Mouse (Mus musculus) liver, embryonic 14.5 days (tissue): ENCODE measurements around the gene Arxes2.

Experiments
- CTCF ChIP-seq: IDR thresholded peaks from 2 replicates; pipeline ENCODE4 v1.5.1; 2016; ENCODE audit warnings: antibody characterized with exemption, low read depth, control low read depth
- EP300 ChIP-seq: IDR thresholded peaks from 2 replicates; pipeline ENCODE4 v1.6.1; 2016; ENCODE audit warnings: antibody characterized with exemption, low read depth

DNA sequence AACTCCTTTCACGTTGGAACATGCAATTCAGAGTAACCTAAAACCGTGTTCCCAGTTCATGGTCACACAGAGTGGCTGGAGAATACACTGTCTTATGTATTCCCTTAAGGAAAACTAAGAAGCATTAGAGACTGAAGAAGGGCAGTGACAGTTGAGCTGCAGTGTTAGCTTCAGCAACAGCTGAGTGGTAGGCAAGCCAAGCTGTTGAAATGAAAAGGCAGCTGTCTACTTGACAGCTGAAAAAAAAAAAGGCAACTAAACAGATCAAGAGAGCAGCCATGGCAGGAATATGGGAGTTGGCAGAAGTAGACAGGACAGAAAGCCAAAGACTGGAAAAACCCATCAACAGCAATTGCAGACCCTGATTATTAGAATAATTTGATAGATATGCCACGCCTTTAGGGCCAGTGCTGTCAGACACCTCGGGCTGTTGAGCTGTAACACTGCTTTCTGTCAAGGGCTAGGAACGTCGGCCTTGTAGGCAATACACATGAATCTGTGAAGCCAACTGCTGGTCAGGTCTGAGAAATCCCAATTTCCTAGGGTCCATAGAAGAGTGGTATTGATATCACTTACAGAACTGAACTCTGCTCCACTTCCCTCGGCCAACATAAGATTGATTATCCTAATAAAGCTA, 34.9 kb upstream of the Arxes2 start:
- TF ChIP-seq CTCF: no peak
- TF ChIP-seq EP300: no peak
